20 mouse cellular contexts compared by ENCODE assay signal in genomic region chr3:37727392-37727791, GRCm38 (mm10). TPM values are rescaled to one million over a fixed set of nuclear protein-coding genes. Genes with fewer than 3 reads are reported as not detected.
DNase-seq lines count a peak whose midpoint lies in the region; ATAC-seq and TF ChIP-seq lines count a peak whose summit lies in the region.
"Had no signal": no experiment of that assay in that cellular context is flagged by ENCODE, and none has a peak within 500 bp of the region (broad histone marks: within the 10 kb centered on the region; RNA-seq: fewer than 3 reads in every experiment).

No protein-coding gene starts in this region.

- H3K79me2 ChIP-seq in heart, adult 2 months (replicated peaks; ENCODE audit: control insufficient read depth, insufficient read depth, low read length) = no peaks in the 10 kb centered on the region

- no peak for DNase-seq in gastrocnemius, adult 2 months
- DNase-seq in gastrocnemius, postnatal 36 days = no peak
- no peak for DNase-seq in heart, adult 2 months
- DNase-seq in heart, postnatal 10 days = no peak
- DNase-seq in liver = no peak
- peak; percentile 57 for DNase-seq in lung, postnatal 0 days (ENCODE audit: low spot score)
- no peak for DNase-seq in lung, postnatal 10 days
- DNase-seq: cerebellum, adult 11-12 months; cerebellum, adult 2 months; cerebellum, postnatal 25 days had no signal

- 0 out of 2 replicates have a peak overlapping the region, but pooled peaks have one; percentile 29 for H3K27ac ChIP-seq in gastrocnemius, adult 2 months
- peak overlapping the region; percentile 21 for H3K27ac ChIP-seq in heart, adult 2 months
- H3K27ac ChIP-seq in liver, embryonic 16.5 days (ENCODE audit: low read length) = 0 out of 2 replicates have a peak overlapping the region, but pooled peaks have one; percentile 5
- H3K27ac ChIP-seq in lung, postnatal 0 days (ENCODE audit: low read length) = no peak overlapping the region
- H3K27ac ChIP-seq: embryonic facial prominence, embryonic 10.5 days; embryonic facial prominence, embryonic 12.5 days; forebrain, embryonic 13.5 days had no signal

- no peak for TF ChIP-seq EP300 in heart, adult 2 months (IDR thresholded peaks at IDR 0.05; ENCODE audit: insufficient read depth, low read depth, low read length)
- TF ChIP-seq EP300 in lung, postnatal 0 days (IDR thresholded peaks at IDR 0.05) = peak; percentile 35; the same call in 1 of the 2 replicates

- no peak for TF ChIP-seq CTCF in gastrocnemius, adult 2 months (IDR thresholded peaks at IDR 0.05)
- no peak for TF ChIP-seq CTCF in heart, adult 2 months (IDR thresholded peaks at IDR 0.05)
- TF ChIP-seq CTCF in lung, postnatal 0 days (IDR thresholded peaks at IDR 0.05) = no peak

- H3K36me3 ChIP-seq in heart, adult 2 months (ENCODE audit: control insufficient read depth, insufficient read depth, low read length) = no peaks in the 10 kb centered on the region
- H3K36me3 ChIP-seq in liver, embryonic 16.5 days (ENCODE audit: control insufficient read depth, insufficient read depth) = no peaks in the 10 kb centered on the region
- no peaks in the 10 kb centered on the region for H3K36me3 ChIP-seq in lung, postnatal 0 days (ENCODE audit: insufficient read depth, low read length)
- H3K36me3 ChIP-seq: embryonic facial prominence, embryonic 10.5 days; embryonic facial prominence, embryonic 12.5 days; G1E had no signal

- intact Hi-C loops in gastrocnemius, adult 2 months (cut with DNase I) = no loop called here
- intact Hi-C loops in gastrocnemius, postnatal 36 days (cut with DNase I) = no loop called here
- intact Hi-C loops in heart, adult 2 months (cut with DNase I) = no loop called here
- intact Hi-C loops in heart, postnatal 10 days (cut with DNase I) = loop anchor here (5.0 kb wide), 1 partner anchor 85 kb away; no protein-coding TSS in a partner anchor

- H3K27me3 ChIP-seq in heart, adult 2 months (ENCODE audit: control insufficient read depth, insufficient read depth, low read length) = no peaks in the 10 kb centered on the region; the same call in 1 of the 2 replicates
- H3K27me3 ChIP-seq in liver, embryonic 16.5 days (ENCODE audit: control insufficient read depth, insufficient read depth, low read depth, low read length) = peaks cover 23% of the 10 kb centered on the region
- no peaks in the 10 kb centered on the region for H3K27me3 ChIP-seq in lung, postnatal 0 days (replicated peaks; ENCODE audit: insufficient read depth, low read length)
- H3K27me3 ChIP-seq: CH12.LX; embryonic facial prominence, embryonic 12.5 days; Patski had no signal

- H3K4me2 ChIP-seq in liver, embryonic 16.5 days (ENCODE audit: low read depth, low read length) = no peak overlapping the region
- H3K4me2 ChIP-seq in lung, postnatal 0 days (replicated peaks; ENCODE audit: low read depth, low read length) = no peak overlapping the region
- H3K4me2 ChIP-seq: embryonic facial prominence, embryonic 12.5 days; forebrain, embryonic 13.5 days had no signal

- ATAC-seq in liver, embryonic 16.5 days (ENCODE audit: low read depth) = no peak
- ATAC-seq in lung, postnatal 0 days = no peak
- ATAC-seq: activated CD4-positive, CD25-positive, alpha-beta regulatory T cell, adult 4 months; CD4-positive, CD25-positive, alpha-beta regulatory T cell, adult 4 months; forebrain, embryonic 13.5 days had no signal

- H3K4me3 ChIP-seq in gastrocnemius, adult 2 months = no peak overlapping the region
- no peak overlapping the region for H3K4me3 ChIP-seq in heart, adult 2 months
- H3K4me3 ChIP-seq in liver, embryonic 16.5 days (ENCODE audit: low read depth, low read length) = no peak overlapping the region
- H3K4me3 ChIP-seq in lung, postnatal 0 days (ENCODE audit: low read depth, low read length) = no peak overlapping the region
- H3K4me3 ChIP-seq: embryonic facial prominence, embryonic 10.5 days; embryonic facial prominence, embryonic 12.5 days; forebrain, embryonic 13.5 days had no signal

- peaks cover 16% of the 10 kb centered on the region for H3K4me1 ChIP-seq in heart, adult 2 months (ENCODE audit: control insufficient read depth, insufficient read depth, low read length)
- H3K4me1 ChIP-seq in liver, embryonic 16.5 days (ENCODE audit: control insufficient read depth, low read depth, low read length) = peaks cover 14% of the 10 kb centered on the region
- peaks cover 21% of the 10 kb centered on the region; the same call in 1 of the 2 replicates for H3K4me1 ChIP-seq in lung, postnatal 0 days (ENCODE audit: insufficient read depth, low read depth, low read length)

- no peak overlapping the region for H3K9ac ChIP-seq in heart, adult 2 months (ENCODE audit: low read depth, low read length)
- H3K9ac ChIP-seq in liver, embryonic 16.5 days (ENCODE audit: low read depth, low read length) = no peak overlapping the region
- H3K9ac ChIP-seq in lung, postnatal 0 days (replicated peaks; ENCODE audit: low read depth) = no peak overlapping the region
- H3K9ac ChIP-seq: embryonic facial prominence, embryonic 12.5 days; forebrain, embryonic 13.5 days had no signal

- H3K9me3 ChIP-seq in liver, embryonic 16.5 days (replicated peaks; ENCODE audit: control insufficient read depth, low read length) = no peaks in the 10 kb centered on the region
- H3K9me3 ChIP-seq in lung, postnatal 0 days (ENCODE audit: low read length) = no peaks in the 10 kb centered on the region
- H3K9me3 ChIP-seq: embryonic facial prominence, embryonic 10.5 days; embryonic facial prominence, embryonic 12.5 days; forebrain, embryonic 13.5 days; G1E had no signal

- 84% methylated on average over 5 of the region's 5 CpGs for whole genome bisulfite sequencing in heart, adult 2 months
- 37% methylated on average over 5 of the region's 5 CpGs for WGBS in liver, embryonic 16.5 days (ENCODE audit: insufficient replicate concordance)
- WGBS in lung, postnatal 0 days = 58% methylated on average over 5 of the region's 5 CpGs

- TF ChIP-seq POLR2A in heart, adult 2 months (IDR thresholded peaks at IDR 0.05; ENCODE audit: insufficient read depth, low read depth, low read length) = no peak

RNA-seq across cellular contexts. Expression of gene Gm5148, which starts 3.1 kb away (rescaled TPM):
- under 1 TPM in 1 of 2 experiments, not detected in 1; 0.25 TPM for total RNA-seq in gastrocnemius, adult 2 months (2021)
- not detected for total RNA-seq in gastrocnemius, postnatal 36 days (2021)
- total RNA-seq in heart, adult 2 months (2021) = under 1 TPM in 1 of 2 experiments, not detected in 1; 0.25 TPM
- polyA plus RNA-seq in heart, adult 2 months (2012; rRNA removed) = 0.44 and 0.57 TPM in 2 replicates
- under 1 TPM in 1 of 2 experiments, not detected in 1; 0.38 TPM for total RNA-seq in heart, postnatal 10 days (2021)
- 2.6 and 2.9 TPM in 2 replicates for polyA plus RNA-seq in liver, embryonic 16.5 days (2015; fragmentation: Nextera tagmentation; extraction: Ambion mirVana)
- 10.1 and 11.7 TPM in 2 replicates for polyA plus RNA-seq in lung, postnatal 0 days (2015; fragmentation: Nextera tagmentation; extraction: Ambion mirVana)
- total RNA-seq: adrenal gland, postnatal 14 days had no signal
